Mouse (Mus musculus) ovary, adult 18-20 months (tissue): ENCODE measurements around the gene Prnp.

Experiments used
- DNase-seq: peaks from one replicate; pipeline ENCODE4 v3.0.0; 2022; ENCODE audit warnings: low spot score, mixed read lengths

Prnp gene

DNA sequence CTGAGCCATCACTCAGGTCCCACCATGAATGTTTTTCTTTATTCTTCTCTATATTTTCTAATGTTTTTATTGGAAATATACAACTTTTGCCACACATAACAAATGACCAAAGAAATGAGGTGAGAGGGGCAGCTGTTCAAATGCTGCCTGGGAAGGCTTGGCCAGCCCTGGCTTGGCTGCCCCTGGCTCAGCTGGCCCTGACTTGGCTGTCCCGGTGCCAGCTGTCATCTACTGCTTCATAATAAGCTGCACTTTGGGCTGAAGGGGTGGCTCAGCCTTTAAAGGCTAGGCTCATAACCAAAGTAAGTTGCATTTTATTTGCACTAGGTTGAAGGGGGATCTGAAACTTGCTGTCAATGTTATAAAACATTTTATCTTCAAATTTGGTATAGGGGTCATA is 2.9 kb upstream of the Prnp start:
- no peak for DNase-seq

DNA sequence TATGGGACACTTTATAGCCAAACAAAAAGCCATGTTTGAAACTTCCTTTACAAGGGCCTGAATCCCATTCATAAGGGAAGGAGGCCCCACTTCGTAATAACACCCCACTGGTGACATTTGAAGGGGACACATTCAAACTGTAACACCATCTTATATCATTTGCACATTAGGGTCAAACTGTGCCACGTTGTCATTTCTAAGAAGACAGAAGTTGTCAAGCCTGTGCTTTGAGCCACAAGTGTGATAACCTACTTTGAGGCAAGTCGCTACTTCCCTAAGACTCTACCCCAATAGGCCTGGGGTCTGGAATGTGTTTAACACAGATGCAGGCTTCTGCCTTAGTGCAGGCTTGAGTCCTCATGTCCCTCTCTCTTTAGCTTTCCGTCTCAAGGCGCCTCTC is 2.4 kb upstream of the Prnp start:
- no peak for DNase-seq

DNA sequence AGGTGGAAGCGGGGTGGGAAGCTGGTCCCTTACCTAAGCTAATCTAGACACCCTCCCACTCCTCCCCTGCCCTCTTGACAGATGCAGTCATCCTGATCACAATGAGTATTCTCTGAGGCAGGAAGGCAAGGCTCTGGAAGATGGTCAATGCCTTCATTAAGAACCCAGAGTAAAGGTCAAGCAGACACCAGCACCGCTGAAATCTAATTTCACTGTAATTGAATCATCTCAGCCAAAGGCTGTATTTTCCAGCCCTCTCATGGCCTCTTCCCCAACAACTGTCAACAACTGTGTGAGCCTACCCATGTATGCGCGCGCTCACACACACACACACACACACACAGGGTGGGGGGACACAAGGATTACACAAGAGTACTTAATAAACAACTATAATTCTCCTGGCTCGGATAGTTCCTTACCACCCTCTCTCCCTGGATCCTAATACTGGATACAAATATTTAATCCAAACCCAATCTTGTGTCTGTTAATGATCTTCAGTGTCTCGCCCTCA is 1.3 kb upstream of the Prnp start:
- no peak for DNase-seq

DNA sequence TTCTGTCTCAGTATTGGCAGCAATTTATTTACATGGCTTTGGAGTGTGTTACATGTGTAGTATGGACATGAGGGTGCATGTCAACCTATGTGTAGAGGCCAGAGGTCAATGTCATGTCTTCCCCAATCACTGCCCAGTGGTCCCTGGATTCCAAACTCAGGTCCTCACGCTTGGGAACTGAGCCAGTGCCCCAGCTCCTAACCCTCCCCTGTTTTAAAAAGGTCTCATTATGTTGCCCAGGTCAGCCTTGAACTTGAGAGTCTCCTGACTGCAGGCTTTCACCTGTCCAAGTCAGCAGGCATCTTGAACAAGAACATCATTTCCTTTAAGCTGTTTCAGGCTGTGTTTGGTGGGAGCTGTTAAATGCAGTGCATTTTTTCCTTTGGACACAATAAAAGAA is 822 bp upstream of the Prnp start:
- no peak for DNase-seq

DNA sequence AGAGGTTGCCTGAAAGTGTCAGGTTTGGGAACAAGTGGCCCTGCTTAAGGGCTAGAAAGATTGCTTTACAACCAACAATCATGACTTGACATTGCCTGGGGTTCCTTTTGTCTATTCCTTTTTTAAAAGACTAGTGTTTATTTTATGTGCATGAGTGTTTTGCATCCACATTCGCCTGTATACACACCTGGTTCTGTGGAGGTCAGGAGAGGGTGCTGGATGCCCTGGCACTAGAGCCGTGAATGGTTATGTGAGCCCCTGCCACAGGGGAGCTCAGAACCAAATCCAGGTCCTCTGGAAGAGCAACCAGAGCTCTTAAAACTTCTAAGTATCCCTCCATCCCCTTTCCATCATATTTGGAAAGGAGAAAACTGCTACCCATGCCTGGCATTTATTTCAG is 1.1 kb downstream of the Prnp start:
- no peak for DNase-seq

DNA sequence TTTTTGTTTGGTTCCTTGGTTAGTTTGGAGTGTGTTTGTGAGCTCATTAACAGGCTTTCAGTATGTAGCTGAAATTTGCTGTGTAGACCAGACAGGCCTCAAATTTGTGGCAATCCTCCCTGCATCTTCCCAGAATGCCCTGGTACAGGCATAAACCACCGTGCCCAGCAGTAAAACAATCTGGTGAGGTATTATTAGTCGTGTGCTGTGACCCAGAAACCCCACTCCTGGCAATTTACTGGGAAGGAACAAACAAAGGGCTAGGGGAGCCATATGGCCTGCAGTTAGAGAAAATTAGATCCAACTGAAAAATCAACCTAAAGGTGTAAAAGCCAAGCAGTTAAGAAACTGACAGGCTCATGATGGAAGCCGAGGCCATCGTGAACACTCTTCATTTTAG is 1.6 kb downstream of the Prnp start:
- no peak for DNase-seq

DNA sequence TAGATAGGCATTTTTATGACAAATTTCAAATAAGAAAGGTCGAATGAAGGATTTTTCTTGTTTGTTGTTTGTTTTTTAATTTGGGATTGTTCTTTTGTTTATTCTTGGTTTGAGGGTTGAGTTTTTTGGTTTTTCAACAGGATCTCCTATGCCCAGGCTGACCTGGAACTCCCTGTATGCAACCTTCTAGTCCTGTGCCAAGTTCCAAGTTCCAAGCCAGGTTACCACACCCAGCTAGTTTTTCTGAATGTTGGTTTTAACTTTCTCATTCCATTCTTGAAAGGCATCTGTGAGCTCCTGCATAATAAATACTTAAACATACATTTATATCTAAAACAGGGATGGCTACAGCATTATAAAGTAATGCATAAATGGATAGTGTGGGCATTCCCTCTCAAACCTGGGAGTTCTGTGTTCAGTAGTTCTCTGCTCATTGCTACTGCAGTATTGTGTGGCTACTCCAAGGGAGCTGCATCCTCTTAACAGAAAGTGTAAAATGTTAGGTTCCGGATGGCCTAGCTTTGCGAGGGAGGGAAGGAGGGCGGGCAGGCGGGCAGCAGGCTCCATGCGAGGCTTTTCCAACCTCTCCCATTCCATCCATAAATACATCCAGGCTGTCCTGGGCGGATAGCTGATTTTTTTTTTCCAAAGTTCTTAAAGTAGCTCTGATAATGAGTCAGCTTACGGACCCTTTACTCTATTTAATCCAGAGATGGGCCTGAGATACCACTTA is 3.0 kb downstream of the Prnp start:
- DNase-seq: no peak

DNA sequence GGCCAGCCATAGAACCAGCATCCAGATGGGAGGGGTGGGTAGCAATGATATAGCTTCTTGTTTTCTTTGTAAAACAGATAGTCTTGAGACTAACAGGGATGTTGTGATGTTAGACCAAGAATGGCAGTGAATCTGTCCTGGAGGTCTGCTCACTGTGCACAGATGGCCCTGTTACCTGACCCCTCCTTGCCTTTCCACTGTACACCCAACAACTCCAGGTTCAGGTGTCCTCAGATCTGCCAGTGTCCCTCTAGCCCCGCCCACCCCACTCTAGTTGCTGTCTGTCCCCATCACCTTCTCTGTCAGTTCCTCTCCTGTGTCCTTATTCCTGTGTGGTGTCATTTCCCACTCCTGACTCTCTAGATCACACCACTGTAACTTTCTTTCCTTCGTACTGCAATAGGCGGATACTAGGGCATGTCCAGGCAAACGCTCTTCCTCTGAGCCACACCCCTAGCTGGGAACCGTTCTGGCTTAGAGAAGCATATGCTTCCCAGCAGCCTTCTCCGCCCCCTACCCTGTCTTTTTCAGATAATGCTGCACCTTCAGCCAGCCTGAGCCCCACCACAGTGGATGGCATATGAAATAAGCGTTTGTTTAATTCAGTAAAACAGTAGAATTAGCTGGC is 22.7 kb downstream of the Prnp start:
- DNase-seq: no peak

DNA sequence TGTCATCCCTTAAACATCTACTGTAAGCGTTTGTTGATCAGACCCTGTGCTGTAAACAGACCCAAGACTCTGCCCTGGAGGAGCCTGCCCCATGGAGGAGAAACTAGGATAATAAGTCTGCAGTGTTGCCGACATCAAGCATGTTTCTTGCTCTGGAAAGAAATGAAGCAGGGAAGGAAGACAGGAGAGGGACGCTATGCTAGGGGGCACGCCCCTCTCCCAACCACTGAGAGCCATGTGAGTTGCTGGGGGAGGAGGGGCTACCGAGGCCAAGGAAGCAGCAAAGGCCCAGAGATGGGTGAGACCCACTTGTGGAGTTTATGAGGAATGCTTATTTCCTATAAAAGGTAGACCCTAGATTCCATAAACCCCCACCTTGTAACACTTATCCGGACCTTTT is 23.3 kb downstream of the Prnp start:
- DNase-seq: no peak

DNA sequence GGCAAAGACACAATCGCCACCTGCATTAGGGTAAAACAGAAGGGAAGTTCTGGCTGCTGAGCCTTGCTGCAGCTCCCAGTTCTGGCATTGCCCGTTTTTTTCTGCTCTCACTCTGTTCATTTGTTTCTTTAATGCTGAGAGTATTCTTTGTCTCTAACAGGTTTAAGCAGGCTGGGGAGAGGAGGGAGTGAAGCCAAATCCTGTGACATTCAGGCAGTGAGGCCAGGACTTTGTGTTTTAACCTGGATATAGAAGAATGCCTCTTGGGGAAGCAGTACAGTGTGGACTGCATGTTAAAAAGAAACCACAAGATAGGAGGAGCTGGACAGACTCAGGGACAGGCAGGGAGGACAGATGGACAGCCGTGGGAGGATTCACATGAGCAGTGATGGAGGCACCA is 23.9 kb downstream of the Prnp start:
- no peak for DNase-seq

DNA sequence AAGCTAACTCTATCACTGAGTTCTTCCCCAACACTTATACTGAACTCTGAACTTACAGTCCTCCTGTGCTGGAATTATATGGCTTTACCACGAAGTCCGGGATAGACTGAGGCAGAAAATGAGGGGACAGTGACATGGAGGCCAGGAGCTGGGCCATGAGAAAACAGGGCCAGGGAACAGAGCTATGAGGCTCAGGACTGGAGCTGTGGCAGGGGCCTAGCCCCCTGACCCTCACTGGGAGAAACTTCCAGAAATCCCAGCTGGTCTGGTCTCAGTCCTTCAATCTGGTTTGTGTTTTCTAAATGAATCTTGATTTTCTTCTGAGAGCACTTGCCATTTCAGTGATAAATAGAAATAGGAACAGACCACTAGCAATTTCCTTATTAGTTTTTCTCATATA is 24.5 kb downstream of the Prnp start:
- no peak for DNase-seq

DNA sequence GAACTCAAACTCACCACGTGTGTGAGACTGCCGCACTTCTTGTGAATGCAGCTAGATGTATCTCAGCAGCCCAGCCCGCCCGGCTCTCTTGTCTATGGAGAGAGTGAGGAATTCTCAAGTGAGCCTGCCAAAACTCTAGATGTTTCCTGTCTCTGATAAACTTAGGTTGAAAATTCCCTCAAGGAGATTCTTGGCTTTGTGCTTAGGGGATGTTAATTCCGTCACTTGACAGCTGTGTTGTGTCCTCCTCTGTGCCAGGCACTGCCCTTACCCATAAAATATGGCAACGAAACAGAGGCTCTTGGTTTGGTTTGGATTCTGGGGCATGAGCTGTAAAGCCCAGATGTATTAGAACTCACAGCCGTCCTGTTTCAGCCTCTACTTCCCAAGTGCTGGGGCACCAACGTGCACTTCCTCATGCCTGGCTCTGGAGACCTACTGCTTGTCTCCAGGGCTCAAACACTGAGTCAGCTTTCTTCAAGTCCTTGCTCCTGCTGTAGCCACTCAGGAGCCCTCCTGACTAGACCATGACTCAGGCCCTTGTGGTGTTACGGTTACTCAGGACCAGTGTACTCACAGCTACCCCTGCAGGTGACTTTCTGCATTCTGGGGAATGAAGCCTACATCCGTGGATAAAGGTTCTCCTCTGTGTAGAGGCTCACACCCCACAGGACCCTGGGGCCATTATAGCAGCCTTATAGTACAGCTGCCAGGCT is 25.8 kb downstream of the Prnp start:
- no peak for DNase-seq

DNA sequence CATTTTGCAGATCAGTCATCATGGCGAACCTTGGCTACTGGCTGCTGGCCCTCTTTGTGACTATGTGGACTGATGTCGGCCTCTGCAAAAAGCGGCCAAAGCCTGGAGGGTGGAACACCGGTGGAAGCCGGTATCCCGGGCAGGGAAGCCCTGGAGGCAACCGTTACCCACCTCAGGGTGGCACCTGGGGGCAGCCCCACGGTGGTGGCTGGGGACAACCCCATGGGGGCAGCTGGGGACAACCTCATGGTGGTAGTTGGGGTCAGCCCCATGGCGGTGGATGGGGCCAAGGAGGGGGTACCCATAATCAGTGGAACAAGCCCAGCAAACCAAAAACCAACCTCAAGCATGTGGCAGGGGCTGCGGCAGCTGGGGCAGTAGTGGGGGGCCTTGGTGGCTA is 26.7 kb downstream of the Prnp start:
- no peak for DNase-seq

DNA sequence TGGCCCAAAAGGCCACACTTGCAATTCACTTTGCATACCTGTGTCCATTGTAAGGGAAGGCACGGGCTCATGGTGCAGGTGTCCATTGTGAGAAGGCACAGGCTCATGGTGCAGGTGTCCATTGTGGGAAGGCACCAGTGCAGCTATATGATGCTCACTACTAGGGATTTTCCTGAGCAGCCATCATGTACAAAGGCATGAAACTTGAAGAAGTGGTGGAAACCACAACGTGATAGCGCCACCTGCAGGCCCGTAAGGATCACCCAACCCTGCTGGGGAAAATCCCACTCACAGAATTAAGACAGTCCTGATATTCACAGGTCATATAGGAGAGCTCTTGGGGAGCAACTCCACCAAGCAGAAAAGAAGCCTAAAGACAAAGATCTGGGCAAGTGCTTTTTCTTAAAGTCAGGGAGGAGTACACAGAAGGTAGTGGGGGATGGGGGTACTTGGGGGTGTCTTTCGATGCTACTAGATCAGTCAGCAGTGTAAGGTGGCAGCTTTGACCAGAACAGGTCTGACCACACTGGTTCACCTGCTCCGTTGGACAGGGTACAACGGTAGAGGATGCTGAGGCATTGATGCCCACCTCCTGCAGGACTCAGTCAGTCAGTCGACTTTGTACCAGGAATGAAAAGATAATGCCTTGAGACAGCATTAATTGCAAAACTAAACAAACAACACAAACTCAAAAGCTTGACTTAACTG is 29.8 kb downstream of the Prnp start:
- DNase-seq: no peak

DNA sequence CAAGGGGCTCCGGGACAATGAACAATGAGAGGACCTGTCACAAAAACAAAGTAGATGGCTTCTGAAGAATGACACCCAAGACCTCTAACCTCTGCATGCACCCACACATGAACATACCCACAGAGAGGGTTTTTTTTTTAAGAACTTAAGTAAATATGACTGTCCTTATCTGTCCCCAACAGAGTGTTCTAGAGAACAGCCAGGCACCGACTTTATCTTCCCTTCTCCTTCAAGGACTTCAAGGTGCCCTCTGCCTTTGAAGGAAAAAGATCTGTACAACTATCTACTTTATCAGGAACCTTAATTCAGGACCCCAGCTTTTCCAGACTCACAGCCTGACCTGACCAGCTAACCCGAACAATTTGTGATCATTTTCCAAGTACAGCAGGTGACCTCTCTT is 30.8 kb downstream of the Prnp start:
- peak; percentile 0 for DNase-seq

DNA sequence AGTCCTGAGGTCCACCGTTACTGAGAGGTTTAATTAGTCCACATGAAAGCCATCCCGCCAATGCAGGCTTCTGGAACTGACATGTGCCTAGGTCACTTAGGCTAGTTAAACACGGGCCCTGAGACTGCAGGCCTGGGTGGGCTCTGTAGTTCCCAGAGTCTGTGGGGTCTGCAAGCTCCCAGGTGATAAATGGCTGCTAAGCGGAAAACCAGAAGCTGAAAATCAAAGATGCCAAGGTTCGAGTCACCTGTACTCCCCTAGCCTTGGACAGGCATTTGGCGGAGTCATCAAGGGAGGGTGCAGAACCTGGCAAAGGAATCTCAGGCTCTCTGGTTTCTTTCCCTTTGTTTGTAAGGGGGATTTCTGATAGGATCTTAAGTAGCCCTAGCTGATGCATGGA is 31.8 kb downstream of the Prnp start:
- peak; percentile 0 for DNase-seq

DNA sequence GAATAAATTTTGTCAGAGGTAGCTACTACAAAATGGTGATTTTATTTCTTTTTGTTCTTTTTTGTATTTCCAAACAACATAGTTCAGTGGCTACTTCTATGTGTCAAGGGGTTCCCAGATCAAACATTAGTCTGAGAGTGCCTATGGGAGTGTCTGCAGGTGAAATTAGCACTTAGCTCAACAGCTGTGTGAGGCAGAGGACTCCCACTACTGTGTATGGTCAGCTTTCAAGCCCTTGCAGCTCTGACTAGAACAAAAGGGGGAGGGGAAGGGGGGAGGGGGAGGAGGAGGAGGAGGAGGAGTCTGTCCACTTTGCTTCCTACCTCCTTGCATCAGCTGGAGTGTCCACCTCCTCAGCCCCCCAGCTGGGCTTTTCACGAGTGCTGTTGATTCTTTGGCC is 34.6 kb downstream of the Prnp start:
- peak; percentile 0 for DNase-seq

DNA sequence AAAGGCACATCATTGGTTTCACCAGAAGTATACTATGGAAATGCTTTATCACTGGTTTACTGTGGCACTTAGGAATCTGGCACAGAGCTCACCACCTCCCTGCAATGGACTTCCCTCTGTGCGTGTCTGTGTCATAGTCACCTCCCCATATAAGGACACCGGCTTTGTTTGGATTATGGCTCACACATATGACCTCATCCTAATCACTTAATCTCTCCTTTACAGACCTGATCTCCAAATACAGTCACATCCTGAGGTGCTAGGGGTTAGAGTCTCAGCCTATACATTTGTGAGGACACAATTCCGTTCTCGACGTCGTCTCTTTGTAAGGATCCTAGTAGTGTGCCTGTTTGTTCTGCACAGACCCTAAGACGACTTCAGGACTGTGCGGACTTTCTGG is 35.5 kb downstream of the Prnp start:
- DNase-seq: peak; percentile 0

DNA sequence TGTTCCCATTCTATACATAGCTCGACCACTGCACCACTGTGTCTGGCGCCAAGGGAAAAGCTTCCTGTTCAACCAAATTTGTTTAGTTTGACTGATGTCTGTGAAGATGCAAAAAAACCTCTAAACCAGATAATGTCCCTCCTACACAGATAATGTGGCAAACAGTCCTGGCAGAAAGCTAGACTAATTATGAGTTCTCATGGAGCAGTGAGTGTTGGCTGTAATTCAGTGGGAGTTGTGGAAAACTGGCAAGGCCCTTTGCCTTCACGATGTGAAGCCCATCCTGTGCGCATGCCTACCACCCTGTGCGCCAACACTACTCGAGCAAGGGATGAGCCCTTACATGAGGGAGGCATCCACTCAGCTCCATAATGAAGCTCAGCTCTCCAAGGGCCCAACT is 36.0 kb downstream of the Prnp start:
- peak; percentile 0 for DNase-seq

DNA sequence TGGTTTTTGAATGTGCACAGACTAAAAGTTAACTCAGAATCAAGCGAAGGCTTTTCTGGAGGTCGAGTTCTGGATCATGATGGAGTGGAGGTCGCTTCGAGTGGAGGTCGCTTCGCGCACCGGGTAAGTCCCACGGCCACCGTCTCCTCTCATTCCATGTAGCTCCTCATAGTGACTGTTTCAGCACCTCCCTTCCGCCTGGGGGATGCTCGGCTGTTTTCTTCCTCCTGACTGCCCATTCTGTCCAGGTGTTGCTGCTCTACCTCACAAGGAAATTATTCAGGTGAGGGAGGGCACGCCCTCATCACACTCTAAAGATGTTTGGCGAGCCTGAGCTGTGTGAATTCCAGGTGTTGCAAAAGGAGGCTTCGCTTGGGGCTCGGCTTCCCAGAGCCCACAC is 36.6 kb downstream of the Prnp start:
- peak; percentile 0 for DNase-seq

DNA sequence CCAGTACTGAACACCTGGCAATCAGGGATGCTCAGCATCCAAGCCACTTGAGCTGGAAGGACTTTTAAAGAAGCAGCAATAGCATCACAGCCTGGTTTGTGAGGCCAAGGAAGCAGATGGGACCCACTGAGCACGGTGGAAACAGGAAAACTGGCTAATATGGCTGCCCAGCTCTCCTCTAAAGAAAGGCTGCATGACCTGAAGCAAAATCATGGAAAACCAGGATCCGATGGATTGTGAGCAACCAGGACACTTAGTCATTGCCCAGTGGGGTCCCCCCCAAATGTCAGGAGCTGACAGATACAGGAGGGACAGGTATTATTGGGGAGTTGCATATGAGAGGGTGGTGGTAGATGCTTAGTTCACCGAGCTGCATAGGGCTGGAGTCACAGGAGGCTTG is 38.4 kb downstream of the Prnp start:
- no peak for DNase-seq

DNA sequence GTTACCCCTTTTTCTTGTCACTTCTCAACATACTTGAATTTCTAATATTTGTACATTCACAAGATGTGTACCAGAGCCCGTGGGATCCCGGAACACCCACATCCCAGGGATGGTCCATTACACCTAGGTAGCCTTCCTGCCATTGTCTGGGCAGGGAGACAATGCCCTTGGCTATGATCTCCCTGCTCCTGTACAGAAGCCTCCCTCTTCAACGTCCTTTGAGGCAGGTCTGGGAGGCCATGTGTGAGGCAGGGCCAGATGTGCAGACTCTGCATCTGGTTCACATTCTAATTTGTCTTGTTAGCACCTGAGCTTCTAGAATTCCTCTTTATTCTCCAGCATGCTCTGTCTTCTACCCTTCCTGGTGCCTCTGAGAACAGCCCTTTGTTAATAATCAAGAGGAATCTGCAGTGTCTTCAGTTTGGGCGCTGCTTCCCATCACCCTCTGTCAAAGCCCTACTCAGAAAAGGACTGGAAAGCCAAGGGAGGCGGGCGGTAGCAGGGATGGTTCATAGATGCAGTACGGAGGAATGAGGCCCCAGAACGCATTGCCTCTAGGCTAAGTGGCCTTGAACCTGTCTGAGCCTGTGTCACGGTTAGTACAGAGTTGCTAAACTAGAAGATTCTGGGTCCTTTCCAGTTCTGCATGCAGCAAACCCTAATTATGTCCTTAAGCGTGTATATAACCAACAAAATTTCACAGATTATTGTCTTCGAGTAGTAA is 39.4 kb downstream of the Prnp start:
- DNase-seq: peak; percentile 0
